ENCODE assay signal across 10 mouse cellular contexts in genomic region chr11:8229787-8230186, GRCm38 (mm10).
DNase-seq lines count a peak whose midpoint lies in the region; ATAC-seq and TF ChIP-seq lines count a peak whose summit lies in the region.
"Had no signal": no experiment of that assay in that cellular context is flagged by ENCODE, and none has a peak within 500 bp of the region (broad histone marks: within the 10 kb centered on the region; RNA-seq: fewer than 3 reads in every experiment).

No protein-coding gene starts in this region.

- no peaks in the 10 kb centered on the region for H3K27me3 ChIP-seq in hindbrain, embryonic 15.5 days
- no peaks in the 10 kb centered on the region for H3K27me3 ChIP-seq in hindbrain, embryonic 10.5 days (ENCODE audit: insufficient read depth, poor library complexity, severe bottlenecking)
- H3K27me3 ChIP-seq in stomach, postnatal 0 days (ENCODE audit: control insufficient read depth, insufficient read depth, low read length): no peaks in the 10 kb centered on the region
- H3K27me3 ChIP-seq: liver, embryonic 15.5 days had no signal

- WGBS in hindbrain, embryonic 15.5 days: 49% methylated on average over 7 of the region's 7 CpGs
- 75% methylated on average over 7 of the region's 7 CpGs for WGBS in hindbrain, embryonic 10.5 days
- WGBS in stomach, postnatal 0 days: 35% methylated on average over 7 of the region's 7 CpGs

- no peak overlapping the region for H3K4me3 ChIP-seq in hindbrain, embryonic 15.5 days
- H3K4me3 ChIP-seq in hindbrain, embryonic 10.5 days: no peak overlapping the region
- no peak overlapping the region for H3K4me3 ChIP-seq in stomach, postnatal 0 days (ENCODE audit: low read depth, low read length)
- H3K4me3 ChIP-seq: liver, embryonic 15.5 days; myocyte had no signal

- no peak for DNase-seq in hindbrain, embryonic 10.5 days (ENCODE audit: low spot score)
- DNase-seq in right cerebral cortex, adult 2 months (ENCODE audit: low spot score in 2 of 2): peak; percentile 12 to 21
- no peak for DNase-seq in right cerebral cortex, postnatal 25 days
- peak; percentile 3 for DNase-seq in layer of hippocampus, adult 9-11 months
- DNase-seq in stomach, postnatal 0 days (ENCODE audit: low spot score): no peak
- DNase-seq in urinary bladder, adult 18-20 months (ENCODE audit: low spot score in 2 of 2): no peak
- DNase-seq in T-cell, adult 2 months (ENCODE audit: low spot score): no peak

- H3K4me2 ChIP-seq in hindbrain, embryonic 15.5 days: no peak overlapping the region
- no peak overlapping the region for H3K4me2 ChIP-seq in stomach, postnatal 0 days (replicated peaks; ENCODE audit: low read depth)
- H3K4me2 ChIP-seq: liver, embryonic 15.5 days had no signal

- no peaks in the 10 kb centered on the region for H3K36me3 ChIP-seq in hindbrain, embryonic 15.5 days
- H3K36me3 ChIP-seq in hindbrain, embryonic 10.5 days: no peaks in the 10 kb centered on the region
- H3K36me3 ChIP-seq in stomach, postnatal 0 days (ENCODE audit: control insufficient read depth, insufficient read depth, low read length): no peaks in the 10 kb centered on the region
- H3K36me3 ChIP-seq: liver, embryonic 15.5 days had no signal

- no peak overlapping the region for H3K9ac ChIP-seq in hindbrain, embryonic 15.5 days
- no peak overlapping the region for H3K9ac ChIP-seq in stomach, postnatal 0 days (ENCODE audit: low read length)
- H3K9ac ChIP-seq: liver, embryonic 15.5 days had no signal

- H3K4me1 ChIP-seq in hindbrain, embryonic 15.5 days (replicated peaks): no peaks in the 10 kb centered on the region
- 0 out of 2 replicates have a peak, but pooled peaks cover 5% of the 10 kb centered on the region for H3K4me1 ChIP-seq in hindbrain, embryonic 10.5 days (replicated peaks)
- no peaks in the 10 kb centered on the region for H3K4me1 ChIP-seq in stomach, postnatal 0 days (replicated peaks; ENCODE audit: control insufficient read depth, insufficient read depth)
- H3K4me1 ChIP-seq: liver, embryonic 15.5 days had no signal

- no peak overlapping the region for H3K27ac ChIP-seq in hindbrain, embryonic 15.5 days (replicated peaks)
- no peak overlapping the region for H3K27ac ChIP-seq in hindbrain, embryonic 10.5 days
- 0 out of 2 replicates have a peak overlapping the region, but pooled peaks have one; percentile 25 for H3K27ac ChIP-seq in stomach, postnatal 0 days (replicated peaks)
- H3K27ac ChIP-seq: liver, embryonic 15.5 days had no signal

- ATAC-seq in hindbrain, embryonic 15.5 days (ENCODE audit: low FRiP score, low read depth): peak; percentile 72; the same call in 1 of the 2 replicates
- ATAC-seq in stomach, postnatal 0 days (ENCODE audit: low FRiP score, low TSS enrichment): no peak

- TF ChIP-seq CTCF in stomach, postnatal 0 days (IDR thresholded peaks at IDR 0.05; ENCODE audit: low read depth): no peak

- no peaks in the 10 kb centered on the region for H3K9me3 ChIP-seq in hindbrain, embryonic 15.5 days
- H3K9me3 ChIP-seq in hindbrain, embryonic 10.5 days: no peaks in the 10 kb centered on the region
- no peaks in the 10 kb centered on the region for H3K9me3 ChIP-seq in stomach, postnatal 0 days (ENCODE audit: control insufficient read depth, low read length)
- H3K9me3 ChIP-seq: liver, embryonic 15.5 days had no signal

- no peak for TF ChIP-seq EP300 in stomach, postnatal 0 days (optimal IDR thresholded peaks at IDR 0.05)

Comparison
In these comparisons a context has a peak if more than half of its experiments do, and no peak if none do; other contexts are left out.
1. DNase-seq: peak in right cerebral cortex, adult 2 months (2 of 2) and layer of hippocampus, adult 9-11 months (single experiment); none in hindbrain, embryonic 10.5 days (single experiment), right cerebral cortex, postnatal 25 days (single experiment), stomach, postnatal 0 days (single experiment), urinary bladder, adult 18-20 months (0 of 2) and T-cell, adult 2 months (single experiment).